Mouse (Mus musculus) stomach, embryonic 15.5 days (tissue): Measurements from ENCODE around the gene Mcf2l. TPM values are rescaled to one million over a fixed set of nuclear protein-coding genes. Genes with fewer than 3 reads are reported as not detected.

Source experiments
- ATAC-seq: fragments of 200-750 bp; cut with Nextera tagmentation; 2 replicates; pipeline ENCODE4 v1.8.0; 2017; ENCODE audit warnings: low read depth, moderate number of reproducible peaks, moderate TSS enrichment; ENCODE audit not compliant: insufficient read depth, low FRiP score
- H3K27ac ChIP-seq: fragments of 300-500 bp; sonication (generic); 2 replicates; pipeline ENCODE4 v1.5.1; 2015; ENCODE audit warnings: mild to moderate bottlenecking, inconsistent platforms
- H3K27me3 ChIP-seq: fragments of 300-500 bp; sonication (generic); replicated peaks from 2 replicates; pipeline ENCODE4 v1.6.1; 2015; ENCODE audit warnings: inconsistent platforms
- H3K36me3 ChIP-seq: fragments of 300-500 bp; sonication (generic); 2 replicates; pipeline ENCODE4 v1.6.1; 2015; ENCODE audit warnings: inconsistent platforms
- H3K4me1 ChIP-seq: fragments of 300-500 bp; sonication (generic); 2 replicates; pipeline ENCODE4 v1.6.1; 2015; ENCODE audit warnings: inconsistent platforms
- H3K4me2 ChIP-seq: fragments of 300-500 bp; sonication (generic); 2 replicates; pipeline ENCODE4 v1.6.1; 2015; ENCODE audit warnings: mild to moderate bottlenecking, inconsistent platforms
- H3K4me3 ChIP-seq: fragments of 300-500 bp; sonication (generic); replicated peaks from 2 replicates; pipeline ENCODE4 v1.5.1; 2015; ENCODE audit warnings: inconsistent platforms
- H3K9ac ChIP-seq: fragments of 300-500 bp; sonication (generic); 2 replicates; pipeline ENCODE4 v1.6.1; 2015; ENCODE audit warnings: inconsistent platforms
- H3K9me3 ChIP-seq: fragments of 300-500 bp; sonication (generic); 2 replicates; pipeline ENCODE4 v1.6.1; 2016; ENCODE audit warnings: inconsistent platforms
- WGBS: fragments of 180-500 bp; shearing (Covaris S2); methylation state at CpG from one replicate; pipeline ENCODE4 v1.1.7; 2015; 5-methylcytosine and 5-hydroxymethylcytosine counted together
- polyA plus RNA-seq: library from polyadenylated mRNA; unstranded; fragments of >200 nt; fragmentation: Nextera tagmentation; extraction: Ambion mirVana; gene quantifications from 2 replicates; pipeline ENCODE4 v1.2.1, GENCODE M21; 2015

Gene Mcf2l
- polyA plus RNA-seq, 1 experiment from 2014 or later, result 14.3 TPM

DNA sequence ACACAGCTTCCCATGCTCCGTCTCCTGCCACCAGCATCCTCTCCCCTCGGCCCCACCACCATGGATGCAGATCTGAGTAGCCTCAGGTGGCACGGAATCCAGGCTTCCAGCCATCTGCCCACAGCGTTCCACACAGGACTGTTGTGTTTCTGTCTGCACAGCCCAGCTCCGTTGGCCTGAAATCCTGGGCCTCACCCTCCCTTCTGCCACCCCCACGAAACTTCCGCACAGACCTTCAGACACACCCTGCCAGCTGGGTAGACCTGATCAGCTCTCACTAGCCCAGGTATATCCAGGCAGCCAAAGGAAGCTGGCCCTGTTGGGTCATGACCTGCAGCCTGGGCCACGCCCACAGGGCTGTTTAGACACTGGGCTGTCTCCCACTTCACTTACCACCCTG lies 66.9 kb downstream of the Mcf2l start:
- Histone ChIP-seq H3K36me3 (no peaks in the 10 kb centered on the region), H3K4me2 (0 out of 2 replicates have a peak overlapping the region, but pooled peaks have one; percentile 6), H3K27ac (peak overlapping the region; percentile 14; the same call in 1 of the 2 replicates), H3K4me3 (no peak overlapping the region), H3K4me1 (peaks cover 15% of the 10 kb centered on the region; the same call in 1 of the 2 replicates), H3K27me3 (no peaks in the 10 kb centered on the region), H3K9ac (no peak overlapping the region), H3K9me3 (no peaks in the 10 kb centered on the region)
- WGBS, result 60% methylated on average over 8 of the region's 8 CpGs
- peak; percentile 47 for ATAC-seq

DNA sequence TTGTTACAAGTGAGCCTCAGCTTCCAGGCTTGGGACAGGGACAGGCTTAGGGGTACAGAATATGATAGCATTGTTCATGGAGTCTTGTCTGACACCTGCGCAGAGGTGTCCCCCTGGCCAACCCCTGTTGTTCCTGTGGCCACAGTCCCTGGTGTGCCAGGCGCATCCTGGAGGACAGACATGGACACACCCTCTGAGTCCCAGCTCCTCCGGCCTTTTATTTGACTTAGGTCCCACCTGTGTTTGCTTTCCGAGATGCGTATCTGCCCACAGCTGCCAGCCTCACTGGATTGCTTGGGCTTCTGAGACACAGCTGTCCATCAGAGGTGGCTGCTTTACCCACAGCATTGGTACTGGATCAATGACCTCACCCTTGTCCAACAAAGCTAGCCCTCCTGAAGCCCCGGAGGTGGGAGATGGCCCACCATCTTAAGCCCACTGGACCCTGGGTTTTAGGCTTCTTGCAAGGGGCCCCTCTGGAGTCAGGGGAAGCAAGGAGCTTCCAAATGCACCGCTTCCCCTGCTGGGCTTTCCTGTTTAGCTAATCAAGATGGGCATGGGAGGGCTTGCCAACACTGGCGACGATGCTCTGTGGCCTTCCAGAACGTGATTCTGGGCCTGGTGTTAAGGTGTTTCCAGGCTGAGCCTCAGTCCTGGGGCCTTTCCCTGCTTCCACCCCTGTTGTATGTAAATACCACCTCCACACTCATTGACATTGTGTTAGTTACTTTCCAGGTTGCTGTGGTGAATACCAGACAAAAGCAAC lies 67.7 kb downstream of the Mcf2l start:
- ATAC-seq, result no peak
- Histone ChIP-seq H3K4me1 (peaks cover 15% of the 10 kb centered on the region; the same call in 1 of the 2 replicates), H3K4me3 (no peak overlapping the region), H3K36me3 (no peaks in the 10 kb centered on the region), H3K9me3 (no peaks in the 10 kb centered on the region), H3K9ac (no peak overlapping the region), H3K4me2 (0 out of 2 replicates have a peak overlapping the region, but pooled peaks have one; percentile 6), H3K27ac (peak overlapping the region; percentile 14; the same call in 1 of the 2 replicates), H3K27me3 (no peaks in the 10 kb centered on the region)
- WGBS, result 63% methylated on average over 10 of the region's 10 CpGs

DNA sequence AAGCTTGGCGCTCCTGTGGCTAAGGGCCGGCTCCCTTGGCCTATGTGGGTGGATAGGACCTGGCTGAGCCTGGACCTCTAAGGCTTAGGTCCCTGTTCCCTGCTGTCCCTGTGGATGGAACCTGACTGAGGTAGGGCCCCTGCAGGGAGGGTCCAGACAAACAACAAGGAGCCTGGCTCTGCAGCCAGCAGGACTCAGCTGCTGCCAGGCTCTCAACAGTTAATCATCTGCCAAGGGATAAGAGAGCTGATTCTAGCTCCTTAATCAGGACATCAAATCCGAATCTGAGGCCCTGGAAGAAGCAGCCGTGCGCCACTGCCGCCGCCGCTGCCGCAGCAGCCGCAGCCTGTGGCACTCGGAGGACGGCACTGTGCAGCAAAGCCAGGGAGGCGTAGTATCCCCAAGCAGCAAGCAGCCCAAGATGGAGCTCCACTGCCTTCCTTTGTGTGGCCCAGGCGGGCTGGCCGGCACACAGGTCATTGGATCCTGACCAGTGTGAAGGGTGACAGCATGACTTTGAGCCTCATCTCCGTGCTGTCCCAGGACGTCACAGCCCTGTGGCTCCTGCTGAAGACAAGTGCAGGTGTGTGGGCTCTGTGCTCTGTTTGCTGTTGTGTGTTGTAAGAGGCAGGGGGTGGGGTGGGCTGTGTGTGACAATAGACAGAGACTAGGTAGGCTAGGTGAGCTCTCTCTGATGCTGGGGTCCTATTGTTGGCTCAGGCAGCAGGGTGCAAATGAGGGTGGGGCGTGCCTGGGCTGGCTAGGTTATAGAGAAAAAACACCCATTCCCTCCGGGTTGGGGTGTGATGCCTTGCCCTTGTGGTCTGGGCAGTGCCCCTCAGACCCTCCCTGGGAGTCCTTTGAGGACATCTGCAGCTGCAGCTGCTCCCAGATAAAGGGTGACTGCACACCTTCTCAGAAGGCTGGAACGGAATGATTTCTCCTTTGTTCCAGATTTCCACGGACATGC lies 74.3 kb downstream of the Mcf2l start:
- no peaks in the 10 kb centered on the region for H3K36me3 ChIP-seq
- H3K9ac ChIP-seq, result no peak overlapping the region
- H3K4me1 ChIP-seq, result peaks cover 20% of the 10 kb centered on the region; the same call in 1 of the 2 replicates
- no peaks in the 10 kb centered on the region for H3K27me3 ChIP-seq
- peak overlapping the region; percentile 27 for H3K4me3 ChIP-seq
- ATAC-seq, result peak; percentile 66
- no peaks in the 10 kb centered on the region for H3K9me3 ChIP-seq
- WGBS, result 13% methylated on average over 21 of the region's 21 CpGs
- H3K27ac ChIP-seq, result peak overlapping the region; percentile 2; the same call in 1 of the 2 replicates
- H3K4me2 ChIP-seq, result peak overlapping the region; percentile 48

- no peak for ATAC-seq
- H3K27me3 ChIP-seq, result no peaks in the 10 kb centered on the region
- no peak overlapping the region; the same call in 1 of the 2 replicates for H3K27ac ChIP-seq
- no peaks in the 10 kb centered on the region for H3K36me3 ChIP-seq
- 24% methylated on average over 3 of the region's 3 CpGs for WGBS
- H3K9me3 ChIP-seq, result no peaks in the 10 kb centered on the region
- H3K4me2 ChIP-seq, result peak overlapping the region; percentile 48
- peaks cover 20% of the 10 kb centered on the region; the same call in 1 of the 2 replicates for H3K4me1 ChIP-seq
- H3K4me3 ChIP-seq, result peak overlapping the region; percentile 27
- H3K9ac ChIP-seq, result no peak overlapping the region
Measured at GRCm38 (mm10) chr8:12948574-12948961, 75.0 kb downstream of the Mcf2l start.

GRCm38 (mm10) chr8:12951051-12951630 lies 77.5 kb downstream of the Mcf2l start:
- Histone ChIP-seq H3K9me3 (no peaks in the 10 kb centered on the region), H3K4me1 (peaks cover 20% of the 10 kb centered on the region; the same call in 1 of the 2 replicates), H3K9ac (no peak overlapping the region), H3K36me3 (no peaks in the 10 kb centered on the region), H3K27me3 (no peaks in the 10 kb centered on the region), H3K4me2 (no peak overlapping the region), H3K27ac (no peak overlapping the region), H3K4me3 (no peak overlapping the region)
- ATAC-seq, result no peak
- 75% methylated on average over 7 of the region's 7 CpGs for WGBS

DNA sequence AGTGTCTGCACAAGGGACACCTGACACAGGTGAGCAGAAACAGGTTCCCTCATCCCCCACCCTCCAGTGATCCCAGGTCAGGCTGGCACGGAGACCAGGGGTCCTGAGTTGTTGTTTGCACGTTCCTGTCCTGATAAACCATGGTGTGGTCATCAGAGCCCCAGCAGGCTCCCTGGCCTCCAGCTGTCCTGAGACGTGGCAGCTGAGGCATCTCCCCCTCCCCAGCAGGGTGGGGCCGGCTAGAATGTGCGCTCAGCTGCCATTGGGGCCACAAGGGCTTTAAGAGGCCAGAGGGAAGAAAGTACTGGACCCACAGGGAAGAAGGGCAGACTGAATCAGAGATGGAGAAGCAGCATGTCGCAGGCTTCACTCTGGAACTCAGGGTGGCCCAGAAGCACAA lies 79.1 kb downstream of the Mcf2l start:
- Histone ChIP-seq H3K36me3 (no peaks in the 10 kb centered on the region), H3K4me3 (no peak overlapping the region), H3K4me2 (no peak overlapping the region), H3K27ac (no peak overlapping the region), H3K9me3 (no peaks in the 10 kb centered on the region), H3K9ac (no peak overlapping the region), H3K27me3 (no peaks in the 10 kb centered on the region), H3K4me1 (peaks cover 22% of the 10 kb centered on the region; the same call in 1 of the 2 replicates)
- no peak for ATAC-seq
- 53% methylated on average over 6 of the region's 6 CpGs for WGBS

DNA sequence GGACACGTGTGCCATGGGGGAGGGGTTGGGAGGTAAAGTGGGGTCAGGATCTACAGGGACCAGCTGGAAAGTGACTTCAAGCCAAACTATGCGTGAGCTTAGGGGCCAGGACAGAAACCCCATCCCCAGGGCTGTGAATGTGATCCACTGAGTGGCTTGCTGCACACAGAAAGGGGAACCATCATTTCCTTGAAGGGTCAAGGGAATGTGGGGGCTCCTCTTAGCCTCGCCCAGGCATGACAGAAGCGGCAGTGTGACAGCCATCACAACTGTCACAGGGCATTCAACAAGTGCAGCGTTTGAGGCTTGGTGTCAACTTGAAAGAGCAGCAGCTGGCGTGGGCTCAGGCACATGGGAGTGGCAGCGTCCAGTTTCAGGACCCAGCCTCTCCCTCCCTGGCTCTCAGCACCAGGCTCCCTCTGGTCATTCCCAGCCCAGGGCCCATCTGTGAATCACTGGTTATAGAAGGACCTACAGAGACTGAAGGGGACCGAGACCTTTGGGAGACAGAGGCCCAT lies 81.8 kb downstream of the Mcf2l start:
- ATAC-seq, result no peak
- Histone ChIP-seq H3K9ac (no peak overlapping the region), H3K4me3 (no peak overlapping the region), H3K27ac (no peak overlapping the region), H3K4me2 (no peak overlapping the region), H3K9me3 (no peaks in the 10 kb centered on the region), H3K4me1 (peaks cover 6% of the 10 kb centered on the region; the same call in 1 of the 2 replicates), H3K36me3 (no peaks in the 10 kb centered on the region), H3K27me3 (no peaks in the 10 kb centered on the region)
- 67% methylated on average over 8 of the region's 8 CpGs for WGBS

- H3K9me3 ChIP-seq, result no peaks in the 10 kb centered on the region
- no peak overlapping the region for H3K9ac ChIP-seq
- WGBS, result 82% methylated on average over 4 of the region's 4 CpGs
- no peak overlapping the region for H3K4me2 ChIP-seq
- H3K4me3 ChIP-seq, result no peak overlapping the region
- ATAC-seq, result no peak
- H3K36me3 ChIP-seq, result no peaks in the 10 kb centered on the region
- H3K4me1 ChIP-seq, result peaks cover 6% of the 10 kb centered on the region; the same call in 1 of the 2 replicates
- H3K27ac ChIP-seq, result no peak overlapping the region
- H3K27me3 ChIP-seq, result no peaks in the 10 kb centered on the region
Measured at GRCm38 (mm10) chr8:12955880-12956279, 82.3 kb downstream of the Mcf2l start.

DNA sequence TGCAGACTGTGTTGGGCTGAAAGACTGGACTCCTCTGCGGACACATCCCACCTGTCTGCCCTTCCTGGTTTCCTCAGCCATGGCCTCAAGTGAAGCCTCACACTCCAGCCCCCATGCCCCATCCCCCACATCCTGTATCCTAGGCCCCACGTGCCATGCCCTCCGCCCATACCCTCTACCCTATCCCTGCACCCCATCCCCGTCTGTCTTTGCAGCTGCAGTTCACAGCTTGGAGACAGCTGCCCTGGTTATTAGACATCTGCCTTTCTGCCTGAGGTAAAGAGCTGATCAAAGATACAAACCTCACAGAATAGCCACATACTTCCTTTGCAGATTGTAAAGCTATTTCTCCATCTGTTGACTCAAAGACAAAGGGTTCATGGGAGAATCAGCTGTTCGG lies 83.3 kb downstream of the Mcf2l start:
- no peaks in the 10 kb centered on the region for H3K9me3 ChIP-seq
- no peak for ATAC-seq
- WGBS, result 51% methylated on average over 5 of the region's 5 CpGs

GRCm38 (mm10) chr8:12957419-12957818 lies 83.8 kb downstream of the Mcf2l start:
- H3K27me3 ChIP-seq, result no peaks in the 10 kb centered on the region
- peaks cover 6% of the 10 kb centered on the region; the same call in 1 of the 2 replicates for H3K4me1 ChIP-seq
- H3K4me2 ChIP-seq, result no peak overlapping the region
- no peak for ATAC-seq
- H3K27ac ChIP-seq, result no peak overlapping the region
- H3K36me3 ChIP-seq, result no peaks in the 10 kb centered on the region
- 43% methylated on average over 6 of the region's 6 CpGs for WGBS
- H3K9ac ChIP-seq, result no peak overlapping the region
- H3K4me3 ChIP-seq, result no peak overlapping the region
- no peaks in the 10 kb centered on the region for H3K9me3 ChIP-seq

More for the DNA sequence above, 83.3 kb downstream of the Mcf2l start:
- H3K4me1 ChIP-seq, result peaks cover 6% of the 10 kb centered on the region; the same call in 1 of the 2 replicates
- no peak overlapping the region for H3K4me2 ChIP-seq
- no peaks in the 10 kb centered on the region for H3K27me3 ChIP-seq
- no peaks in the 10 kb centered on the region for H3K36me3 ChIP-seq
- no peak overlapping the region for H3K4me3 ChIP-seq
- H3K9ac ChIP-seq, result no peak overlapping the region
- H3K27ac ChIP-seq, result no peak overlapping the region

DNA sequence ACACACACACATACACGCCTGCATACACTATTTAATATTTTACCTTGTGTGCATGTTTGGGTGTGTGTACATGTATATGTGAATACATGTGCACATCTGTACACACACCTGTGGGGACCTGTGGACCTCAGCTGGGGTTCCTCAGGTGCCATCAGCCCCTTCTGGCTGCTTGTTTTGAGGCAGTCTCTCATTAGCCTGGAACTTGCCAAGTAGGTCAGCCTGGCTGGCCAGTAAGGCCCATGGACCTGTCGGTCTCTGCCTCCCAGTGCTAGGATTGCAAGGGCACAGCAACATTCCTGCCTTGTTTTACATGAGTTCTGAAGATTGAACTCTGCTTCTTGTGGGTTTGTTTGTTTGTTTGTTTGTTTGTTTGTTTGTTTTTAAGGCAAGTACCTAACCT lies 87.0 kb downstream of the Mcf2l start:
- ATAC-seq, result no peak
- H3K4me1 ChIP-seq, result peaks cover 10% of the 10 kb centered on the region; the same call in 1 of the 2 replicates
- H3K9ac ChIP-seq, result no peak overlapping the region
- no peak overlapping the region for H3K4me2 ChIP-seq
- no peaks in the 10 kb centered on the region for H3K9me3 ChIP-seq
- no peak overlapping the region for H3K27ac ChIP-seq
- H3K27me3 ChIP-seq, result no peaks in the 10 kb centered on the region
- H3K4me3 ChIP-seq, result no peak overlapping the region
- no peaks in the 10 kb centered on the region for H3K36me3 ChIP-seq
- 84% methylated on average over 2 of the region's 2 CpGs for WGBS
